Mouse (Mus musculus) ES-CJ7 (cell line): Measurements from ENCODE around the gene Ssr3.

ENCODE experiments used
- DNase-seq: peaks from one replicate; pipeline ENCODE4 v3.0.0; 2011; ENCODE audit warnings: low read depth, low spot score

Ssr3 gene

GRCm38 (mm10) chr3:65392421-65392817 is at the start of gene Ssr3:
Gene Ssr3 (minus strand): TSS chr3:65392623.
- DNase-seq, result peak; percentile 98

- DNase-seq, result no peak
Observed at GRCm38 (mm10) chr3:65441586-65442111, 49.2 kb upstream of the Ssr3 start.

GRCm38 (mm10) chr3:65438511-65439228 is 46.2 kb upstream of the Ssr3 start:
- no peak for DNase-seq

GRCm38 (mm10) chr3:65435812-65436211 is 43.4 kb upstream of the Ssr3 start:
- no peak for DNase-seq

GRCm38 (mm10) chr3:65435101-65435571 is 42.7 kb upstream of the Ssr3 start:
- DNase-seq, result peak; percentile 62

- DNase-seq, result peak; percentile 39
Observed at GRCm38 (mm10) chr3:65432236-65432635, 39.8 kb upstream of the Ssr3 start.

- no peak for DNase-seq
Observed at GRCm38 (mm10) chr3:65419706-65420105, 27.3 kb upstream of the Ssr3 start.

- no peak for DNase-seq
Observed at GRCm38 (mm10) chr3:65417913-65418594, 25.6 kb upstream of the Ssr3 start.

GRCm38 (mm10) chr3:65416571-65416970 is 24.1 kb upstream of the Ssr3 start:
- DNase-seq, result no peak

- no peak for DNase-seq
Observed at GRCm38 (mm10) chr3:65407891-65408290, 15.5 kb upstream of the Ssr3 start.

GRCm38 (mm10) chr3:65405781-65406180 is 13.4 kb upstream of the Ssr3 start:
- DNase-seq, result no peak

GRCm38 (mm10) chr3:65397566-65397965 is 5.1 kb upstream of the Ssr3 start:
- no peak for DNase-seq

GRCm38 (mm10) chr3:65396835-65397504 is 4.5 kb upstream of the Ssr3 start:
- DNase-seq, result no peak

- peak; percentile 44 for DNase-seq
Observed at GRCm38 (mm10) chr3:65395111-65395510, 2.7 kb upstream of the Ssr3 start.

GRCm38 (mm10) chr3:65391784-65392420 is 521 bp downstream of the Ssr3 start:
- DNase-seq, result peak; percentile 20

- no peak for DNase-seq
Observed at GRCm38 (mm10) chr3:65391222-65391783, 1.1 kb downstream of the Ssr3 start.

GRCm38 (mm10) chr3:65385771-65386170 is 6.7 kb downstream of the Ssr3 start:
- DNase-seq, result no peak

- DNase-seq, result no peak
Observed at GRCm38 (mm10) chr3:65384431-65384830, 8.0 kb downstream of the Ssr3 start.

- DNase-seq, result no peak
Observed at GRCm38 (mm10) chr3:65381094-65381493, 11.3 kb downstream of the Ssr3 start.

- DNase-seq, result peak; percentile 42
Observed at GRCm38 (mm10) chr3:65379884-65380539, 12.4 kb downstream of the Ssr3 start.

GRCm38 (mm10) chr3:65378724-65379123 is 13.7 kb downstream of the Ssr3 start:
- DNase-seq, result no peak
